Mouse (Mus musculus) E14TG2a.4 (cell line): ENCODE measurements around the gene Evi2b.

Source experiments
- H3K27me3 ChIP-seq: 2 replicates; pipeline ENCODE4 v1.6.1; 2014; ENCODE audit warnings: low read length, control low read depth; ENCODE audit not compliant: insufficient read depth
- H3K36me3 ChIP-seq: 2 replicates; pipeline ENCODE4 v1.6.1; 2014; ENCODE audit warnings: low read length, control low read depth; ENCODE audit not compliant: insufficient read depth
- H3K4me1 ChIP-seq: replicated peaks from 2 replicates; pipeline ENCODE4 v1.6.1; 2014; ENCODE audit warnings: low read depth, low read length, control low read depth
- H3K4me3 ChIP-seq: replicated peaks from 2 replicates; pipeline ENCODE4 v1.5.1; 2014; ENCODE audit warnings: mild to moderate bottlenecking, low read length
- H3K9me3 ChIP-seq: 2 replicates; pipeline ENCODE4 v1.6.1; 2014; ENCODE audit warnings: low read length, control low read depth
- CTCF ChIP-seq: conservative IDR thresholded peaks from 2 replicates; pipeline ENCODE4 v1.5.1; 2014; ENCODE audit warnings: low read length
- NANOG ChIP-seq: IDR thresholded peaks from 2 replicates; pipeline ENCODE4 v1.6.1; 2014; ENCODE audit warnings: borderline replicate concordance, low read length, mixed read lengths
- POU5F1 ChIP-seq: IDR thresholded peaks from 2 replicates; pipeline ENCODE4 v1.6.1; 2014; ENCODE audit warnings: low read length, borderline replicate concordance

Gene Evi2b

GRCm38 (mm10) chr11:79527739-79528384 lies 4.3 kb upstream of the Evi2b start:
- H3K9me3 ChIP-seq = no peaks in the 10 kb centered on the region
- H3K36me3 ChIP-seq = 0 out of 2 replicates have a peak, but pooled peaks cover 3% of the 10 kb centered on the region
- H3K4me3 ChIP-seq = no peak overlapping the region
- no peak for TF ChIP-seq NANOG
- TF ChIP-seq POU5F1 = no peak
- TF ChIP-seq CTCF = no peak
- no peaks in the 10 kb centered on the region for H3K27me3 ChIP-seq
- H3K4me1 ChIP-seq = no peaks in the 10 kb centered on the region

GRCm38 (mm10) chr11:79527015-79527738 lies 3.6 kb upstream of the Evi2b start:
- Histone ChIP-seq H3K27me3 (no peaks in the 10 kb centered on the region), H3K36me3 (0 out of 2 replicates have a peak, but pooled peaks cover 3% of the 10 kb centered on the region), H3K4me3 (no peak overlapping the region), H3K4me1 (no peaks in the 10 kb centered on the region), H3K9me3 (no peaks in the 10 kb centered on the region)
- TF ChIP-seq CTCF = no peak
- TF ChIP-seq NANOG = no peak
- no peak for TF ChIP-seq POU5F1

GRCm38 (mm10) chr11:79526549-79526948 lies 3.0 kb upstream of the Evi2b start:
- H3K4me3 ChIP-seq = no peak overlapping the region
- TF ChIP-seq NANOG = no peak
- TF ChIP-seq CTCF = no peak
- no peak for TF ChIP-seq POU5F1
- H3K4me1 ChIP-seq = no peaks in the 10 kb centered on the region
- 0 out of 2 replicates have a peak, but pooled peaks cover 3% of the 10 kb centered on the region for H3K36me3 ChIP-seq
- no peaks in the 10 kb centered on the region for H3K27me3 ChIP-seq
- H3K9me3 ChIP-seq = no peaks in the 10 kb centered on the region

GRCm38 (mm10) chr11:79524310-79524575 lies 681 bp upstream of the Evi2b start:
- H3K4me3 ChIP-seq = no peak overlapping the region

GRCm38 (mm10) chr11:79522944-79523343 lies 618 bp downstream of the Evi2b start:
- 0 out of 2 replicates have a peak, but pooled peaks cover under 1% of the 10 kb centered on the region for H3K36me3 ChIP-seq
- H3K4me1 ChIP-seq = no peaks in the 10 kb centered on the region
- H3K4me3 ChIP-seq = no peak overlapping the region
- TF ChIP-seq NANOG (no peak), POU5F1 (no peak), CTCF (no peak)
- no peaks in the 10 kb centered on the region for H3K9me3 ChIP-seq
- H3K27me3 ChIP-seq = no peaks in the 10 kb centered on the region

More at GRCm38 (mm10) chr11:79524310-79524575, 681 bp upstream of the Evi2b start:
- no peak for TF ChIP-seq NANOG
- no peak for TF ChIP-seq POU5F1
- no peak for TF ChIP-seq CTCF
- H3K9me3 ChIP-seq = no peaks in the 10 kb centered on the region
- no peaks in the 10 kb centered on the region for H3K4me1 ChIP-seq
- H3K27me3 ChIP-seq = no peaks in the 10 kb centered on the region
- H3K36me3 ChIP-seq = 0 out of 2 replicates have a peak, but pooled peaks cover 3% of the 10 kb centered on the region

GRCm38 (mm10) chr11:79521930-79522329 lies 1.6 kb downstream of the Evi2b start:
- H3K36me3 ChIP-seq = no peaks in the 10 kb centered on the region
- no peaks in the 10 kb centered on the region for H3K4me1 ChIP-seq
- TF ChIP-seq POU5F1 (no peak), CTCF (no peak), NANOG (no peak)
- no peaks in the 10 kb centered on the region for H3K27me3 ChIP-seq
- no peaks in the 10 kb centered on the region for H3K9me3 ChIP-seq
- H3K4me3 ChIP-seq = no peak overlapping the region

- Histone ChIP-seq H3K36me3 (no peaks in the 10 kb centered on the region), H3K4me3 (no peak overlapping the region), H3K9me3 (no peaks in the 10 kb centered on the region), H3K27me3 (no peaks in the 10 kb centered on the region), H3K4me1 (no peaks in the 10 kb centered on the region)
- no peak for TF ChIP-seq NANOG
- TF ChIP-seq CTCF = no peak
- no peak for TF ChIP-seq POU5F1
Observed at GRCm38 (mm10) chr11:79520772-79521171, 2.8 kb downstream of the Evi2b start.

GRCm38 (mm10) chr11:79519878-79520291 lies 3.7 kb downstream of the Evi2b start:
- Histone ChIP-seq H3K27me3 (no peaks in the 10 kb centered on the region), H3K4me1 (no peaks in the 10 kb centered on the region), H3K9me3 (no peaks in the 10 kb centered on the region), H3K4me3 (no peak overlapping the region), H3K36me3 (no peaks in the 10 kb centered on the region)
- no peak for TF ChIP-seq CTCF
- no peak for TF ChIP-seq POU5F1
- TF ChIP-seq NANOG = no peak

- no peaks in the 10 kb centered on the region for H3K27me3 ChIP-seq
- no peak for TF ChIP-seq NANOG
- TF ChIP-seq CTCF = no peak
- no peak for TF ChIP-seq POU5F1
- H3K4me1 ChIP-seq = no peaks in the 10 kb centered on the region
- H3K4me3 ChIP-seq = no peak overlapping the region
- H3K36me3 ChIP-seq = no peaks in the 10 kb centered on the region
- no peaks in the 10 kb centered on the region for H3K9me3 ChIP-seq
Observed at GRCm38 (mm10) chr11:79519299-79519698, 4.3 kb downstream of the Evi2b start.
